Mouse (Mus musculus): Measurements from ENCODE around the gene Lcmt2. TPM values are rescaled to one million over a fixed set of nuclear protein-coding genes. Genes with fewer than 3 reads are reported as not detected.

The Lcmt2 gene
- polyA plus RNA-seq, 1 experiment, result 13.3 TPM

GRCm38 (mm10) chr2:121119260-121119659 lies 21.2 kb downstream of the Lcmt2 start:
- WGBS, result 97% methylated on average over 3 of the region's 3 CpGs
- no peaks in the 10 kb centered on the region for H3K27me3 ChIP-seq (ENCODE audit: control insufficient read depth, insufficient read depth, low read length)

GRCm38 (mm10) chr2:121115418-121115817 lies 25.0 kb downstream of the Lcmt2 start:
- 93% methylated on average over 2 of the region's 2 CpGs for WGBS
- no peak for DNase-seq

More at GRCm38 (mm10) chr2:121119260-121119659, 21.2 kb downstream of the Lcmt2 start:
- TF ChIP-seq POLR2A (IDR thresholded peaks at IDR 0.05; ENCODE audit: control insufficient read depth, extremely low read depth, insufficient read depth, low read length, poor library complexity) (no peak), CTCF (IDR thresholded peaks at IDR 0.05; ENCODE audit: borderline replicate concordance, control insufficient read depth, extremely low read depth, insufficient read depth, low read length, poor library complexity) (no peak)
- Histone ChIP-seq H3K4me3 (ENCODE audit: control insufficient read depth, insufficient read depth, low read length) (no peak overlapping the region), H3K36me3 (ENCODE audit: control insufficient read depth, insufficient read depth, low read length) (no peaks in the 10 kb centered on the region), H3K27ac (ENCODE audit: control insufficient read depth, insufficient read depth, low read length) (no peak overlapping the region), H3K4me1 (replicated peaks; ENCODE audit: control insufficient read depth, insufficient read depth, low read length) (no peaks in the 10 kb centered on the region)
- no peak for DNase-seq

GRCm38 (mm10) chr2:121109695-121110094 lies 30.8 kb downstream of the Lcmt2 start, which contains the start of gene Tgm7:
Tgm7 (minus strand) TSS chr2:121109795.
- no peak within 1 kb of the TSS for H3K27ac ChIP-seq (ENCODE audit: control insufficient read depth, insufficient read depth, low read length)
- H3K36me3 ChIP-seq (ENCODE audit: control insufficient read depth, insufficient read depth, low read length), result no peaks in the 10 kb centered on the region
- no peaks in the 10 kb centered on the region for H3K4me1 ChIP-seq (replicated peaks; ENCODE audit: control insufficient read depth, insufficient read depth, low read length)
- H3K4me3 ChIP-seq (ENCODE audit: control insufficient read depth, insufficient read depth, low read length), result no peak within 1 kb of the TSS
- no peak for DNase-seq
- WGBS, result 98% methylated on average over 4 of the region's 4 CpGs
- no peaks in the 10 kb centered on the region for H3K27me3 ChIP-seq (ENCODE audit: control insufficient read depth, insufficient read depth, low read length)
- no peak for TF ChIP-seq POLR2A (IDR thresholded peaks at IDR 0.05; ENCODE audit: control insufficient read depth, extremely low read depth, insufficient read depth, low read length, poor library complexity)
- no peak for TF ChIP-seq CTCF (IDR thresholded peaks at IDR 0.05; ENCODE audit: borderline replicate concordance, control insufficient read depth, extremely low read depth, insufficient read depth, low read length, poor library complexity)

More at GRCm38 (mm10) chr2:121115418-121115817, 25.0 kb downstream of the Lcmt2 start:
- Histone ChIP-seq H3K4me3 (ENCODE audit: control insufficient read depth, insufficient read depth, low read length) (no peak overlapping the region), H3K27me3 (ENCODE audit: control insufficient read depth, insufficient read depth, low read length) (no peaks in the 10 kb centered on the region), H3K36me3 (ENCODE audit: control insufficient read depth, insufficient read depth, low read length) (no peaks in the 10 kb centered on the region), H3K27ac (ENCODE audit: control insufficient read depth, insufficient read depth, low read length) (no peak overlapping the region), H3K4me1 (replicated peaks; ENCODE audit: control insufficient read depth, insufficient read depth, low read length) (no peaks in the 10 kb centered on the region)
- TF ChIP-seq POLR2A (IDR thresholded peaks at IDR 0.05; ENCODE audit: control insufficient read depth, extremely low read depth, insufficient read depth, low read length, poor library complexity), result no peak
- TF ChIP-seq CTCF (IDR thresholded peaks at IDR 0.05; ENCODE audit: borderline replicate concordance, control insufficient read depth, extremely low read depth, insufficient read depth, low read length, poor library complexity), result no peak

GRCm38 (mm10) chr2:121105940-121106339 lies 34.5 kb downstream of the Lcmt2 start:
- DNase-seq, result no peak
- Histone ChIP-seq H3K4me3 (ENCODE audit: control insufficient read depth, insufficient read depth, low read length) (no peak overlapping the region), H3K4me1 (replicated peaks; ENCODE audit: control insufficient read depth, insufficient read depth, low read length) (no peaks in the 10 kb centered on the region), H3K27me3 (ENCODE audit: control insufficient read depth, insufficient read depth, low read length) (no peaks in the 10 kb centered on the region; the same call in 1 of the 2 replicates), H3K36me3 (ENCODE audit: control insufficient read depth, insufficient read depth, low read length) (no peaks in the 10 kb centered on the region), H3K27ac (ENCODE audit: control insufficient read depth, insufficient read depth, low read length) (no peak overlapping the region)
- TF ChIP-seq CTCF (IDR thresholded peaks at IDR 0.05; ENCODE audit: borderline replicate concordance, control insufficient read depth, extremely low read depth, insufficient read depth, low read length, poor library complexity) (no peak), POLR2A (IDR thresholded peaks at IDR 0.05; ENCODE audit: control insufficient read depth, extremely low read depth, insufficient read depth, low read length, poor library complexity) (no peak)

GRCm38 (mm10) chr2:121102051-121102450 lies 38.4 kb downstream of the Lcmt2 start:
- Histone ChIP-seq H3K4me1 (replicated peaks; ENCODE audit: control insufficient read depth, insufficient read depth, low read length) (no peaks in the 10 kb centered on the region), H3K4me3 (ENCODE audit: control insufficient read depth, insufficient read depth, low read length) (no peak overlapping the region), H3K36me3 (ENCODE audit: control insufficient read depth, insufficient read depth, low read length) (no peaks in the 10 kb centered on the region), H3K27me3 (ENCODE audit: control insufficient read depth, insufficient read depth, low read length) (no peaks in the 10 kb centered on the region; the same call in 1 of the 2 replicates), H3K27ac (ENCODE audit: control insufficient read depth, insufficient read depth, low read length) (no peak overlapping the region)
- peak; percentile 45 for DNase-seq
- 15% methylated on average over 9 of the region's 9 CpGs for WGBS
- TF ChIP-seq POLR2A (IDR thresholded peaks at IDR 0.05; ENCODE audit: control insufficient read depth, extremely low read depth, insufficient read depth, low read length, poor library complexity) (no peak), CTCF (IDR thresholded peaks at IDR 0.05; ENCODE audit: borderline replicate concordance, control insufficient read depth, extremely low read depth, insufficient read depth, low read length, poor library complexity) (no peak)

GRCm38 (mm10) chr2:121089751-121090150 lies 50.7 kb downstream of the Lcmt2 start:
- no peak for TF ChIP-seq POLR2A (IDR thresholded peaks at IDR 0.05; ENCODE audit: control insufficient read depth, extremely low read depth, insufficient read depth, low read length, poor library complexity)
- no peak for TF ChIP-seq CTCF (IDR thresholded peaks at IDR 0.05; ENCODE audit: borderline replicate concordance, control insufficient read depth, extremely low read depth, insufficient read depth, low read length, poor library complexity)
- no peak overlapping the region for H3K27ac ChIP-seq (ENCODE audit: control insufficient read depth, insufficient read depth, low read length)
- no peak for DNase-seq
- 92% methylated on average over 4 of the region's 4 CpGs for WGBS
- H3K36me3 ChIP-seq (ENCODE audit: control insufficient read depth, insufficient read depth, low read length), result no peaks in the 10 kb centered on the region
- no peaks in the 10 kb centered on the region for H3K4me1 ChIP-seq (replicated peaks; ENCODE audit: control insufficient read depth, insufficient read depth, low read length)
- no peak overlapping the region for H3K4me3 ChIP-seq (ENCODE audit: control insufficient read depth, insufficient read depth, low read length)
- no peaks in the 10 kb centered on the region for H3K27me3 ChIP-seq (ENCODE audit: control insufficient read depth, insufficient read depth, low read length)

GRCm38 (mm10) chr2:121088507-121088906 lies 51.9 kb downstream of the Lcmt2 start:
- TF ChIP-seq CTCF (IDR thresholded peaks at IDR 0.05; ENCODE audit: borderline replicate concordance, control insufficient read depth, extremely low read depth, insufficient read depth, low read length, poor library complexity) (no peak), POLR2A (IDR thresholded peaks at IDR 0.05; ENCODE audit: control insufficient read depth, extremely low read depth, insufficient read depth, low read length, poor library complexity) (no peak)
- Histone ChIP-seq H3K27me3 (ENCODE audit: control insufficient read depth, insufficient read depth, low read length) (no peaks in the 10 kb centered on the region), H3K36me3 (ENCODE audit: control insufficient read depth, insufficient read depth, low read length) (no peaks in the 10 kb centered on the region), H3K27ac (ENCODE audit: control insufficient read depth, insufficient read depth, low read length) (no peak overlapping the region), H3K4me3 (ENCODE audit: control insufficient read depth, insufficient read depth, low read length) (no peak overlapping the region), H3K4me1 (replicated peaks; ENCODE audit: control insufficient read depth, insufficient read depth, low read length) (no peaks in the 10 kb centered on the region)
- no peak for DNase-seq
- WGBS, result 96% methylated on average over 3 of the region's 3 CpGs

All from thymus, adult 2 months (tissue).